Comparison of ENCODE assay signal across 8 mouse cellular contexts in genomic region chr11:26593061-26594059, GRCm38 (mm10). TPM values are rescaled to one million over a fixed set of nuclear protein-coding genes. Genes with fewer than 3 reads are reported as not detected.
DNase-seq lines count a peak whose midpoint lies in the region; ATAC-seq and TF ChIP-seq lines count a peak whose summit lies in the region.

Gene Gm6899 (plus strand): TSS chr11:26593241.
Gene Vrk2 (minus strand): TSS chr11:26593999.

- peaks cover 12% of the 10 kb centered on the region for H3K4me1 ChIP-seq in embryonic facial prominence, embryonic 10.5 days
- no peaks in the 10 kb centered on the region for H3K4me1 ChIP-seq in heart, adult 2 months (ENCODE audit: control insufficient read depth, insufficient read depth, low read length)
- H3K4me1 ChIP-seq in kidney, adult 2 months (ENCODE audit: control insufficient read depth, insufficient read depth, low read length): peaks cover 5% of the 10 kb centered on the region; the same call in 1 of the 2 replicates
- H3K4me1 ChIP-seq in liver, embryonic 13.5 days (replicated peaks): peaks cover 47% of the 10 kb centered on the region
- H3K4me1 ChIP-seq in stomach, embryonic 15.5 days: 0 out of 2 replicates have a peak, but pooled peaks cover 4% of the 10 kb centered on the region

- H3K4me2 ChIP-seq in liver, embryonic 13.5 days: peak within 1 kb of the TSS; percentile 76
- H3K4me2 ChIP-seq in stomach, embryonic 15.5 days: peak within 1 kb of the TSS; percentile 50

- H3K9me3 ChIP-seq in embryonic facial prominence, embryonic 10.5 days: no peaks in the 10 kb centered on the region
- H3K9me3 ChIP-seq in liver, embryonic 13.5 days (replicated peaks): no peaks in the 10 kb centered on the region
- H3K9me3 ChIP-seq in stomach, embryonic 15.5 days: no peaks in the 10 kb centered on the region

- peak; percentile 99 for ATAC-seq in liver, embryonic 13.5 days (ENCODE audit: low read depth)
- ATAC-seq in stomach, embryonic 15.5 days (ENCODE audit: insufficient read depth, low FRiP score, low read depth): peak; percentile 100

- peak; percentile 25; the same call in 1 of the 2 replicates for TF ChIP-seq POLR2A in heart, adult 2 months (IDR thresholded peaks at IDR 0.05; ENCODE audit: insufficient read depth, low read depth, low read length)
- TF ChIP-seq POLR2A in kidney, adult 2 months (IDR thresholded peaks at IDR 0.05; ENCODE audit: low read depth, low read length): no peak

- under 1% methylated on average over 60 of the region's 60 CpGs for WGBS in embryonic facial prominence, embryonic 10.5 days
- 1% methylated on average over 60 of the region's 60 CpGs for WGBS in heart, adult 2 months
- WGBS in kidney, adult 2 months: under 1% methylated on average over 60 of the region's 60 CpGs
- under 1% methylated on average over 60 of the region's 60 CpGs for WGBS in liver, embryonic 13.5 days (ENCODE audit: insufficient replicate concordance)
- under 1% methylated on average over 58 of the region's 60 CpGs for WGBS in stomach, embryonic 15.5 days

- H3K4me3 ChIP-seq in embryonic facial prominence, embryonic 10.5 days: peak within 1 kb of the TSS; percentile 83
- H3K4me3 ChIP-seq in heart, adult 2 months: peak within 1 kb of the TSS; percentile 78
- peak within 1 kb of the TSS; percentile 75 for H3K4me3 ChIP-seq in kidney, adult 2 months (ENCODE audit: insufficient read depth, low read depth, low read length)
- peak within 1 kb of the TSS; percentile 90 for H3K4me3 ChIP-seq in liver, embryonic 13.5 days (replicated peaks)
- peak within 1 kb of the TSS; percentile 76 for H3K4me3 ChIP-seq in stomach, embryonic 15.5 days (replicated peaks)

- TF ChIP-seq CTCF in heart, adult 2 months (IDR thresholded peaks at IDR 0.05): peak; percentile 55
- TF ChIP-seq CTCF in kidney, adult 2 months (conservative IDR thresholded peaks at IDR 0.05; ENCODE audit: insufficient read depth, insufficient read length, low read depth, low read length): 0 out of 2 replicates have a peak, but pooled peaks have one; percentile 22

- no peaks in the 10 kb centered on the region for H3K79me2 ChIP-seq in heart, adult 2 months (replicated peaks; ENCODE audit: control insufficient read depth, insufficient read depth, low read length)

- intact Hi-C loops in heart, adult 2 months (cut with DNase I): loop anchor here (10.0 kb wide), 1 partner anchor 209 kb away; the partner anchor contains the start of gene Fancl

- DNase-seq in 416B (ENCODE audit: low read depth): peak; percentile 89
- DNase-seq in adrenal gland, adult 8-10 months: peak; percentile 81
- peak; percentile 92 for DNase-seq in embryonic facial prominence, embryonic 10.5 days (ENCODE audit: low spot score)
- peak; percentile 88 to 92 for DNase-seq in heart, adult 2 months
- peak; percentile 90 for DNase-seq in kidney, adult 2 months
- peak; percentile 84 for DNase-seq in liver, embryonic 13.5 days
- peak; percentile 75 to 81 for DNase-seq in natural killer cell, adult 2 months (ENCODE audit: low spot score in 2 of 2)

- H3K27ac ChIP-seq in embryonic facial prominence, embryonic 10.5 days (replicated peaks): peak within 1 kb of the TSS; percentile 95
- peak within 1 kb of the TSS; percentile 79 for H3K27ac ChIP-seq in heart, adult 2 months
- peak within 1 kb of the TSS; percentile 32 for H3K27ac ChIP-seq in kidney, adult 2 months (ENCODE audit: insufficient read depth, low read depth, low read length)
- peak within 1 kb of the TSS; percentile 95 for H3K27ac ChIP-seq in liver, embryonic 13.5 days
- peak within 1 kb of the TSS; percentile 87 for H3K27ac ChIP-seq in stomach, embryonic 15.5 days

- TF ChIP-seq EP300 in heart, adult 2 months (IDR thresholded peaks at IDR 0.05; ENCODE audit: insufficient read depth, low read depth, low read length): no peak

- no peaks in the 10 kb centered on the region for H3K36me3 ChIP-seq in embryonic facial prominence, embryonic 10.5 days (replicated peaks)
- 0 out of 2 replicates have a peak, but pooled peaks cover 2% of the 10 kb centered on the region for H3K36me3 ChIP-seq in heart, adult 2 months (ENCODE audit: control insufficient read depth, insufficient read depth, low read length)
- H3K36me3 ChIP-seq in kidney, adult 2 months (ENCODE audit: control insufficient read depth, insufficient read depth, low read length): no peaks in the 10 kb centered on the region
- peaks cover 15% of the 10 kb centered on the region for H3K36me3 ChIP-seq in liver, embryonic 13.5 days
- H3K36me3 ChIP-seq in stomach, embryonic 15.5 days: no peaks in the 10 kb centered on the region

- no peaks in the 10 kb centered on the region for H3K27me3 ChIP-seq in embryonic facial prominence, embryonic 10.5 days (replicated peaks; ENCODE audit: low read depth, poor library complexity, severe bottlenecking)
- no peaks in the 10 kb centered on the region for H3K27me3 ChIP-seq in heart, adult 2 months (ENCODE audit: control insufficient read depth, insufficient read depth, low read length)
- H3K27me3 ChIP-seq in kidney, adult 2 months (replicated peaks; ENCODE audit: control insufficient read depth, insufficient read depth, low read length): no peaks in the 10 kb centered on the region
- no peaks in the 10 kb centered on the region for H3K27me3 ChIP-seq in liver, embryonic 13.5 days
- H3K27me3 ChIP-seq in stomach, embryonic 15.5 days (replicated peaks): no peaks in the 10 kb centered on the region

- H3K9ac ChIP-seq in heart, adult 2 months (ENCODE audit: low read depth, low read length): peak within 1 kb of the TSS; percentile 86
- peak within 1 kb of the TSS; percentile 96 for H3K9ac ChIP-seq in liver, embryonic 13.5 days
- H3K9ac ChIP-seq in stomach, embryonic 15.5 days: peak within 1 kb of the TSS; percentile 62

RNA-seq across cellular contexts. Expression of gene Gm6899, which starts in this region (rescaled TPM):
- total RNA-seq in adrenal gland, adult 8-10 months (2022): not detected
- polyA plus RNA-seq in embryonic facial prominence, embryonic 10.5 days (2016; fragmentation: Nextera tagmentation; extraction: Ambion mirVana): 0.26 and 0.29 TPM in 2 replicates
- not detected for total RNA-seq in heart, adult 2 months (2021)
- not detected in 2 replicates for polyA plus RNA-seq in heart, adult 2 months (2012; rRNA removed)
- not detected in 2 replicates for polyA plus RNA-seq in kidney, adult 2 months (2012; rRNA removed)
- 0.28 and 0.38 TPM in 2 replicates for polyA plus RNA-seq in liver, embryonic 13.5 days (2015; fragmentation: Nextera tagmentation; extraction: Ambion mirVana)
- not detected in 2 replicates for polyA plus RNA-seq in stomach, embryonic 15.5 days (2015; fragmentation: Nextera tagmentation; extraction: Ambion mirVana)

RNA-seq across cellular contexts. Expression of gene Vrk2, which starts in this region (rescaled TPM):
- total RNA-seq in adrenal gland, adult 8-10 months (2022): 10 to 100 TPM in 2 of 4 experiments, 1 to 10 TPM in 2; 8.2 to 12.6 (median 10.2) TPM
- polyA plus RNA-seq in embryonic facial prominence, embryonic 10.5 days (2016; fragmentation: Nextera tagmentation; extraction: Ambion mirVana): 23.0 and 24.9 TPM in 2 replicates
- total RNA-seq in heart, adult 2 months (2021): 1 to 10 TPM; 4.5 to 6.0 TPM
- polyA plus RNA-seq in heart, adult 2 months (2012; rRNA removed): 1.6 and 3.4 TPM in 2 replicates
- 1.5 and 2.0 TPM in 2 replicates for polyA plus RNA-seq in kidney, adult 2 months (2012; rRNA removed)
- polyA plus RNA-seq in liver, embryonic 13.5 days (2015; fragmentation: Nextera tagmentation; extraction: Ambion mirVana): 27.5 and 32.8 TPM in 2 replicates
- polyA plus RNA-seq in stomach, embryonic 15.5 days (2015; fragmentation: Nextera tagmentation; extraction: Ambion mirVana): 23.2 and 24.6 TPM in 2 replicates

Comparison
In these comparisons a context has a peak if more than half of its experiments do, and no peak if none do; other contexts are left out.
1. Peak in every context shown above with its lines: DNase-seq, ATAC-seq, H3K4me3 ChIP-seq and H3K27ac ChIP-seq.
2. H3K27ac ChIP-seq: peak in every context shown above with its lines; median percentile 95 in embryonic facial prominence, embryonic 10.5 days; 95 in liver, embryonic 13.5 days; 87 in stomach, embryonic 15.5 days; 79 in heart, adult 2 months; 32 in kidney, adult 2 months.